Mouse (Mus musculus): ENCODE measurements around the gene Htra2. TPM values are rescaled to one million over a fixed set of nuclear protein-coding genes. Genes with fewer than 3 reads are reported as not detected.

Gene Htra2
- polyA plus RNA-seq, 1 experiment from 2014 or later = 147 TPM

DNA sequence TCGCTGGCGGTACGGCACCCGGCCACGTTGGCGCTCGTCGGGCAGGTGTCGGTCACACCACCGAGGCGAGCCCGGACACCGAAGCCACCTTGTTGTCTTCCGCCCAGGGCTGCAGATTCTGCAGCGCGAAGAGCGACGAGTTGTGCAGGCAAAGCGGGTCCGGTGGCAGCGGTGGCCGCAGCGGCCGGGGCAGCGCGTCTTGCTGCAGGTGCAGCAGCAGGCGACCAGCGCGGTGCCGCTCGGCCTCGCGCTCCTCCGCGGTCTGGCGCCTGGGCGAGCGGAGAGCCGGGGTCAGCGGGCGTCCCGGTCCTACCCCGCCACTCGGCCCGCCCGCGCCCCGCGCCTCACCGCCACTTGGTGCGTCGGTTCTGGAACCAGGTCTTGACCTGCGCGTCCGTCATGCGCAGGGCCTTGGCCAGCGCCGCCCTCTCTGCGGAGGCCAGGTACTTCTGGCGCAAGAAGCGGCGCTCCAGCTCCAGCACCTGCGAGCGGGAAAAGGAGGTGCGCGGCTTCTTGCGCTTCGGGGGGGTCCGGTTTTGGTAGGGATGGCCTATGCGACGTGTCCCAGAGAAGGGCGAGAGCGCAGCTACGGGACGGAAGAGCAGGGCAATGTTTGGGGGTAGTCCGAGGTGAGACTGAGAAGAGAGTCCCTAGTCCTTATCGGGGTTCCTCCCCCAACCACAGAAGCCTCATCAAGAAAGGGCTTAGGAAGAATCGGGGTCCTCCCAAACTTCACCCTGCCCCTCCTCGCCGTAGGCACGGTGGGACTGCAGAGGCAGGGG, 13.8 kb upstream of the Htra2 start:
- no peak overlapping the region for H3K27ac ChIP-seq
- peaks cover 33% of the 10 kb centered on the region for H3K4me1 ChIP-seq
- ATAC-seq = no peak
- H3K4me2 ChIP-seq = peak overlapping the region; percentile 53
- 2% methylated on average over 81 of the region's 81 CpGs for WGBS (ENCODE audit: insufficient replicate concordance)
- no peaks in the 10 kb centered on the region for H3K9me3 ChIP-seq (replicated peaks)
- peaks cover 100% of the 10 kb centered on the region for H3K27me3 ChIP-seq (replicated peaks)
- H3K4me3 ChIP-seq = peak overlapping the region; percentile 32
- H3K9ac ChIP-seq = no peak overlapping the region; the same call in 1 of the 2 replicates
- no peaks in the 10 kb centered on the region for H3K36me3 ChIP-seq

DNA sequence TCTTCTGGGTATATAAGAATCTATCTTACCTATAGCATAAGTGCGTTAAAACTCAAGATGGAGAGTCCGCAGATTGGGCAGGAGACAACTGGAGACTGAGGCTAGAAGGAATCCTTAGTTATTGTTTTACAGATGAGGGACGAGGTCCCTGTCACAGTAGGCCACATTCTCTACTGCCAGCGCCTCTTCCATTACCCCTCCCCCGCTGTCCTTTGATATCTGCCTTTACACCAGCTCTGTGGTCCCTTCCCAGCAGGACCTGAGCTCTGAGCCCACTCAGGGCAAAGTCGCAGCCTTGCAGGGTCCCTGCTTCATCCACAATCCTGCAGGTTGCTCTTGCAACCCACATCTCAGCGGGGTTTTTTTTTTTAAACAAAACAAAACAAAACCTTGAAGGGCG, 13.1 kb upstream of the Htra2 start:
- Histone ChIP-seq H3K4me3 (peak overlapping the region; percentile 32; the same call in 1 of the 2 replicates), H3K36me3 (no peaks in the 10 kb centered on the region), H3K9me3 (replicated peaks) (no peaks in the 10 kb centered on the region), H3K9ac (no peak overlapping the region), H3K27me3 (replicated peaks) (peaks cover 100% of the 10 kb centered on the region), H3K27ac (no peak overlapping the region), H3K4me2 (peak overlapping the region; percentile 53), H3K4me1 (peaks cover 33% of the 10 kb centered on the region)
- 11% methylated on average over 8 of the region's 8 CpGs for WGBS (ENCODE audit: insufficient replicate concordance)
- no peak for ATAC-seq

DNA sequence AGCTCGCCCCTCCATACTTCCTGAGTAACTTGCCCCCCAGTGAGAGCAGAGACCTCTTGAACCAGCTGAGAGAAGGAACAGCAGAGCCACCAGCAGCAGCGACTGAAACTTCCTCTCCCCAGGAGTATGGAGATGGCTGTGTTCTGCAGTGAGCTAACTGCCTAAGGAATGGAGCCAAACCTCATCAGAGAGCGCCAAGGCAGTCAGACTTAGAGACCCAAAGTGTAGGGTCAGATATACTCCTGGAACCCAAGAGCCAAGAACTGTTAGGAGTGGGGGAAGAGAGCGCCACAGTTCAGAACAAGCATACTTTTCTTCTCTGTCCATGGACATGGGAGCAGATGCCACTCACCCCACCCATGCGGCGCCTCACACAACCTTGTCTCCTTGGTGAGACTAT, 11.4 kb upstream of the Htra2 start:
- no peaks in the 10 kb centered on the region for H3K9me3 ChIP-seq (replicated peaks)
- no peaks in the 10 kb centered on the region for H3K36me3 ChIP-seq
- no peak overlapping the region for H3K4me3 ChIP-seq
- H3K27ac ChIP-seq = no peak overlapping the region
- no peak overlapping the region for H3K4me2 ChIP-seq
- peaks cover 32% of the 10 kb centered on the region for H3K4me1 ChIP-seq
- H3K27me3 ChIP-seq (replicated peaks) = peaks cover 100% of the 10 kb centered on the region
- no peak overlapping the region for H3K9ac ChIP-seq
- no peak for ATAC-seq
- whole genome bisulfite sequencing (ENCODE audit: insufficient replicate concordance) = 27% methylated on average over 6 of the region's 6 CpGs

DNA sequence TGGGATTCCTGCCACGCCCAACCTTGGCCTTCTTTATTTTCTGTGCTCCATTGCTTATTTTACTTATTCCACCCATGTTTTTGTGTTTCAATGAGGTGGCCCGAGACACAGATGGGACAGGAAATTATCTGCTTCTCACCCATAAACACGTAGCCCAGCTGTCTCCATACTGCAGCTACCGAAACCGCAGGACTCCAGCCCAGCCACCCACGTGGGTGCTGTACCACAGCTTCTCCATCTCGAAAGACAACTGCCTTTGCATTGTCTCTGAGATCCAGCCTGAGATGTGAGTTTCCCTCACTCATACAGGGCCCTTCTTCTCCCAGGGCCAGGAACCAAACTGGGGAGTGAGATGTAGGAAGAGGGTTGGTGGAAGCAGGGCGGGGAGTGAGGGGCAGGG, 10.9 kb upstream of the Htra2 start:
- ATAC-seq = no peak
- Histone ChIP-seq H3K4me2 (no peak overlapping the region), H3K27ac (no peak overlapping the region), H3K4me1 (peaks cover 27% of the 10 kb centered on the region), H3K36me3 (no peaks in the 10 kb centered on the region), H3K4me3 (no peak overlapping the region), H3K27me3 (replicated peaks) (peaks cover 100% of the 10 kb centered on the region), H3K9ac (no peak overlapping the region), H3K9me3 (replicated peaks) (no peaks in the 10 kb centered on the region)
- 39% methylated on average over 8 of the region's 8 CpGs for WGBS (ENCODE audit: insufficient replicate concordance)

DNA sequence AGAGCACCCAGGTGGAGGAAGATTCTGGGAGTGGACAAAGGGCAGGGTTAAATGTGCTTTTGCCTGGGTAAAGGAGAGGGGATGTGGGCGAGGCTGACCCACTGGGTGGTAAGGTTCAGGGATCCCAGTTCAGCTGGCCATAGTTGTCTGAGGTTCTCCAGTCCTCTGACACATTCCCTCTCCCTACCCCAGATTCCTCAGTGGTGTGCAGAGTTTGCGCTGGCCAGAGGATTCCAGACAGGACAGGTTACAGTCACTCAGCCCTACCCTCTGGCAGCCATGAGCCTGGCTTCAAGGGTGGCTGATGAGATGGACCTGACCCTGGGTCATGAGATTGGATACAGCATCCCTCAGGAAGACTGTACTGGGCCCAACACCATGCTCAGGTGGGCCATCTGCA, 3.7 kb upstream of the Htra2 start:
- peak overlapping the region; percentile 14; the same call in 1 of the 2 replicates for H3K9ac ChIP-seq
- peaks cover 28% of the 10 kb centered on the region for H3K36me3 ChIP-seq
- no peak overlapping the region for H3K4me3 ChIP-seq
- ATAC-seq = no peak
- H3K4me2 ChIP-seq = peak overlapping the region; percentile 41
- H3K27me3 ChIP-seq (replicated peaks) = peaks cover 44% of the 10 kb centered on the region
- 77% methylated on average over 2 of the region's 2 CpGs for WGBS (ENCODE audit: insufficient replicate concordance)
- H3K9me3 ChIP-seq (replicated peaks) = no peaks in the 10 kb centered on the region
- H3K4me1 ChIP-seq = peaks cover 29% of the 10 kb centered on the region
- H3K27ac ChIP-seq = no peak overlapping the region

DNA sequence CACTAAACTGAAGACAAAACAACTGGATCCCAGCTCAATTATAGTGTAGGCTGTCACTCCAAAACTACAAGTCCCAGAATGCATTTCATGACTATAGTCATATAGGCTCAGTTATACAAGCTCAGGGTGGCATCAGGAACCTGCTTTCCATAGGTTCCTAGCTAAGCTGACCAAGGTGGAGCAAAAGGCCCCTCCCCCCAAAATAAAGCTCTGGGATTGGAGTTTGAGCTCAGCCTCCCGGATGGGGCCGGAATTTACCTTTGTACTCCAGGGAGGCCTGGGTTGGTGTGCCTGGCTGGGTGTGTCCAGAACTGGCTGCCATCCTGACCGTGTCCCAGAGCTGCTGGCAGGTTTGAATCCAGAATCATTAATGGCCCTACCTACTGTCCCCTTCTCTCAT, 2.7 kb upstream of the Htra2 start, which contains the start of gene Dqx1:
TSS of gene Dqx1 (plus strand) at position 55 of the 400 bp plus-strand sequence.
- H3K4me3 ChIP-seq = peak within 1 kb of the TSS; percentile 89
- H3K36me3 ChIP-seq = peaks cover 28% of the 10 kb centered on the region
- 75% methylated on average over 3 of the region's 3 CpGs for WGBS (ENCODE audit: insufficient replicate concordance)
- peak within 1 kb of the TSS; percentile 14; the same call in 1 of the 2 replicates for H3K9ac ChIP-seq
- no peaks in the 10 kb centered on the region for H3K9me3 ChIP-seq (replicated peaks)
- peaks cover 35% of the 10 kb centered on the region for H3K4me1 ChIP-seq
- peaks cover 35% of the 10 kb centered on the region for H3K27me3 ChIP-seq (replicated peaks)
- no peak for ATAC-seq
- peak within 1 kb of the TSS; percentile 49 for H3K27ac ChIP-seq
- peak within 1 kb of the TSS; percentile 89 for H3K4me2 ChIP-seq

DNA sequence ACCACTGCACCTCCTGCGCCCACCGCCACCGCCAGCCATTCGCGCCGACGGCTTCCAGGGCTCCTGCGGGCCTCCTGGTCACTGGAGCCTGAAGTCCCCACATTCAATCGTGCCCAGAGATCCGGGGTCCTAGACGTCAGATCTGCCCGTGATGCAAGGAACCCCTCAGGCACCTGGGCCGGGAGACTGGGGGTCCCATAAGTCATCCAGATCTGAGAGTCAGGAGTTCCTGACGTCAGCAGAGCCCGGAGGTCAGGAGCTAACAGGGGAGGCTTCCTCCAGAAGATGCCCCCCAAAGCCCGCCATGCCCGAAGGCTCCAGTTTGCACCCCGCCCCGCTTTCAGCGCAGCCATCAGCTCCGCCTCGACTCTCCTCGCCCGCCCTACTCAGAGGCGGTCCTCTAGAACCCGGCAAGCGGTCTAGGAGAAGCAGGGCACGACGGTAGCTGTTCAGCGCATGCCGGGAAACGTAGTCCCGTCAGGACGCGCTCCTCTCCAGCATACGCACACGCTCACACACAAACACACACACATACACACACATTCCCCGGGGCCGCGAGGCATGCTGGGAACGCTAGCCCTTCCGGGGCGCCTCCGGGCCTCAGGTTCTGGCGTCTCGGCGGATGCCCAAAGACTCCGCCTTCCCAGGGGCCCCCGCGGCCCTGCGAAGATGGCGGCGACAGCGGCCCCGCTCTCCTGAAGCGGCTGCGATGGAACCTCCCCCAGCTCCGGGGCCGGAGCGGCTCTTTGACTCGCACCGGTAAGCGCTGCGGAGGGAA, 810 bp downstream of the Htra2 start, which contains the start of gene Aup1:
TSS of gene Aup1 (plus strand) at position 448 of the 778 bp plus-strand sequence.
- Histone ChIP-seq H3K27me3 (replicated peaks) (0 out of 2 replicates have a peak, but pooled peaks cover under 1% of the 10 kb centered on the region), H3K36me3 (peaks cover 55% of the 10 kb centered on the region), H3K4me2 (peak within 1 kb of the TSS; percentile 89), H3K9ac (peak within 1 kb of the TSS; percentile 96), H3K9me3 (replicated peaks) (no peaks in the 10 kb centered on the region), H3K27ac (peak within 1 kb of the TSS; percentile 94), H3K4me1 (peaks cover 56% of the 10 kb centered on the region), H3K4me3 (peak within 1 kb of the TSS; percentile 89)
- peak; percentile 95 for ATAC-seq
- WGBS (ENCODE audit: insufficient replicate concordance) = 1% methylated on average over 64 of the region's 64 CpGs

DNA sequence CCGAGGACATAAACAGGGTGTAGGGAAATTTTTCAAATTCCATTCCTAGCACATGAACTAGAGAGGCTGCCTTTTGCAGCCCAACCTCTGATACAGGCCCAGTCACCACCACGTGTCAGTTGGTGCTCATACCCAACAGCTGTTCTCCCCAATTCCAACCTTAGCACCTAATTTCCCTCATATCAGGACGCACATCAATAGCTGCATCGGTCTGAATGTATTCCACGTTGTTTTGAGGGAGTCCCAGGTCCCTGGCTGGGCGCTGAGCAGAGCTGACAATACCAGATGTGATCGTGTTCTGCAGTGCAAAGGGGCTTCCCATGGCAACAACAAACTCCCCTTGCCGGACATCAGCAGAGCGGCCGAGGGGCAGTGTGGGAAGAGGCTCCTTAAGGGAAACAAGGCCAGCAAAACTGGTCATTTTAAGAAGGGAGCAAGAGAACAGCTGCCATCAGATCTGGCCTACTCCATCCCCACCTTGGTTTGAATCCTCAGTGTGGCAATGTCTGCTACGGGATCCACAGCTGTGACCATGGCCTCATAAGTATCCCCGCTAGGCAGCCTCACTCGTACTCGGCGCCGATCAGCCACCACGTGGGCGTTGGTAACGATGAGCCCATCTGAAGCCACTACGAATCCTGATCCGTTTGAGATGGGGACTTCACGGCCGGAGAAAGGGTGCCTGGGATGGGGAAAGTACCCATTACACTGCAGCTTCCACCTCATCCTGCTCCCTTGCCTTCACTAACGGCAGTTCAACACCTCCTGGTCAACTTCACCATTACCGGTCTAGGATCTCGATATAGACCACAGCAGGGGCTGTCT, 1.7 kb downstream of the Htra2 start:
- ATAC-seq = no peak
- H3K36me3 ChIP-seq = peaks cover 54% of the 10 kb centered on the region
- peak overlapping the region; percentile 89 for H3K4me2 ChIP-seq
- H3K4me1 ChIP-seq = peaks cover 56% of the 10 kb centered on the region
- no peaks in the 10 kb centered on the region for H3K27me3 ChIP-seq (replicated peaks)
- 3% methylated on average over 26 of the region's 26 CpGs for WGBS (ENCODE audit: insufficient replicate concordance)
- H3K4me3 ChIP-seq = peak overlapping the region; percentile 89
- H3K9ac ChIP-seq = peak overlapping the region; percentile 96
- peak overlapping the region; percentile 94 for H3K27ac ChIP-seq
- H3K9me3 ChIP-seq (replicated peaks) = no peaks in the 10 kb centered on the region

DNA sequence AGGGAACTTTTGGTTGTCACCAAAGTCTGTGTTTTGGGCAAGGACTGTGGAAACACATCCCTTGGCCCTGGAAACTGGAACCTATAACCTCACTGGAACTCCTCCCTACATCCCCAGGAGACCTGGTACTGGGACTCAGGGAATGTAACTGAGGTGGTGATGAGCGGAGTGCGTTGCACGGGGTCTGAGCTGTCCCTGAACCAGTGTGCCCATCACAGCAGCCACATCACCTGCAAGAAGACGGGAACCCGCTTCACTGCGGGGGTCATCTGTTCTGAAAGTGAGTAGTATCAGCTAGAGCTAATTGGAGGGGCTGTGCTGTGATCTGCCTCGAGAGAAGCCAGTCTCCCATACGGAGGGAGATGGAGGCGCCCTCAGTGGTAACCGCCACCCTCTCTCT, 5.7 kb downstream of the Htra2 start:
- Histone ChIP-seq H3K27ac (0 out of 2 replicates have a peak overlapping the region, but pooled peaks have one; percentile 50), H3K9ac (no peak overlapping the region), H3K27me3 (replicated peaks) (no peaks in the 10 kb centered on the region), H3K4me3 (no peak overlapping the region), H3K36me3 (peaks cover 27% of the 10 kb centered on the region), H3K4me2 (no peak overlapping the region), H3K4me1 (peaks cover 37% of the 10 kb centered on the region), H3K9me3 (replicated peaks) (no peaks in the 10 kb centered on the region)
- no peak for ATAC-seq
- WGBS (ENCODE audit: insufficient replicate concordance) = 62% methylated on average over 10 of the region's 10 CpGs

DNA sequence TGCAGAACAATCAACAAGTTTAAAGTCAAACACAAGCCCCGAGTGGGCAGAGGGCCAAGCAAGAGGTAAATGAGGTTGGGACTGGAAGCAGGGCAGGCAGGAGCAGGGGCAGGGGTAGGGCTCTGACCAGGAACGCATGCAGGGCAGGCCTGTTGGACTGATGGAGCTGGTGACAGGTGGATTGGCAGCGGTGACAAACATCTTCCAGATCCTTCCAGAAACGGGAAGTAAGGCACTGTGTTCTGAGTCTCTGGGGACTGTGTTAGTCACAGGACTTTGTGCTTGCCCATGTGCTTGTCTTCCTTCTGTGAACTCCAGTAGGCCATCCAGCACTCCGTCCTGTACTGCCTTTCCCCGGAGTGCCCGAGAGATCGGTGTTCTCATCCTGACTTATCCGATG, 10.3 kb downstream of the Htra2 start:
- no peak overlapping the region for H3K4me3 ChIP-seq
- no peaks in the 10 kb centered on the region for H3K27me3 ChIP-seq (replicated peaks)
- WGBS (ENCODE audit: insufficient replicate concordance) = 66% methylated on average over 9 of the region's 9 CpGs
- no peaks in the 10 kb centered on the region for H3K36me3 ChIP-seq
- H3K27ac ChIP-seq = no peak overlapping the region
- ATAC-seq = no peak
- H3K9me3 ChIP-seq (replicated peaks) = no peaks in the 10 kb centered on the region
- H3K4me2 ChIP-seq = no peak overlapping the region
- H3K4me1 ChIP-seq = peaks cover 15% of the 10 kb centered on the region
- no peak overlapping the region for H3K9ac ChIP-seq

DNA sequence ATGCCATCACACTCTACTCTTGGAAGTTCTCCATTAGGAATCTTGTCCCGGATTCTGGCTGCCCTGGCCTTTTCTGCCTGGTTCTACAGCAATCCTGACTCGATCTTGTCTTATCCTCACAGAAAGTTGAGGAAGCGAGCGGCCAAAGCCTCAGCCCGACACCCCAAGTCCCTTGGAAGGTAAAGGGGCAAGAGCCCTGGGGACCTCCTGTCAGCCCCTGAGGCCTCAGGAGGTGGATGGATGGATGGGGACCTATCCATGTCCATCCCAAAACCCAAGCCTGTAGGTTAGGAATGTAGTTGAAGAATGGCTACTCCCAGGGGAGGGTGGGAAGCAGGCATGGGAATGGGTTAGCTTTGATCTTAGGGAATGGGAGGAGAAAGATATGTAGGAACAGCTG, 11.1 kb downstream of the Htra2 start:
- H3K9ac ChIP-seq = no peak overlapping the region
- no peak for ATAC-seq
- H3K4me2 ChIP-seq = no peak overlapping the region
- 87% methylated on average over 5 of the region's 5 CpGs for WGBS (ENCODE audit: insufficient replicate concordance)
- H3K4me1 ChIP-seq = peaks cover 18% of the 10 kb centered on the region
- no peaks in the 10 kb centered on the region for H3K27me3 ChIP-seq (replicated peaks)
- no peaks in the 10 kb centered on the region for H3K9me3 ChIP-seq (replicated peaks)
- H3K27ac ChIP-seq = no peak overlapping the region; the same call in 1 of the 2 replicates
- H3K36me3 ChIP-seq = no peaks in the 10 kb centered on the region
- H3K4me3 ChIP-seq = no peak overlapping the region
